Mouse (Mus musculus) testis, adult 2 months (tissue): Measurements from ENCODE around the gene Bglap2.

Experiments
- CTCF ChIP-seq: fragments of 200-500 bp; IDR thresholded peaks from 2 replicates; pipeline ENCODE4 v1.5.1; 2012; ENCODE audit warnings: low read depth, mild to moderate bottlenecking, inconsistent platforms, low read length, moderate library complexity; ENCODE audit not compliant: control insufficient read depth, insufficient read depth, insufficient replicate concordance
- POLR2A ChIP-seq: fragments of 200-500 bp; IDR thresholded peaks from 2 replicates; pipeline ENCODE4 v1.6.1; 2012; ENCODE audit warnings: low read depth, mild to moderate bottlenecking, inconsistent platforms, low read length, moderate library complexity; ENCODE audit not compliant: control insufficient read depth

GRCm38 (mm10) chr3:88359989-88360388 lies 18.5 kb downstream of the Bglap2 start:
- TF ChIP-seq CTCF (no peak), POLR2A (no peak)
